Mouse (Mus musculus) spleen, postnatal 10 days (tissue): ENCODE data around the gene Agpat1.

Source experiments
- DNase-seq, 2 experiments: peaks; one replicate each; pipeline ENCODE4 v3.0.0; 2021 to 2022; ENCODE audit warnings: low spot score in 2 of 2

The Agpat1 gene

GRCm38 (mm10) chr17:34653746-34654285 is 49.8 kb downstream of the Agpat1 start:
- peak; percentile 50 to 76 for DNase-seq

GRCm38 (mm10) chr17:34654392-34654791 is 50.3 kb downstream of the Agpat1 start:
- no peak for DNase-seq

- DNase-seq = no peak
Measured at GRCm38 (mm10) chr17:34655160-34655559, 51.1 kb downstream of the Agpat1 start.

- no peak for DNase-seq
Measured at GRCm38 (mm10) chr17:34655581-34655991, 51.5 kb downstream of the Agpat1 start.

GRCm38 (mm10) chr17:34656666-34657065 is 52.6 kb downstream of the Agpat1 start:
- DNase-seq = no peak

- DNase-seq = no peak
Measured at GRCm38 (mm10) chr17:34657271-34657670, 53.2 kb downstream of the Agpat1 start.

GRCm38 (mm10) chr17:34658145-34658544 is 54.1 kb downstream of the Agpat1 start:
- no peak for DNase-seq

DNA sequence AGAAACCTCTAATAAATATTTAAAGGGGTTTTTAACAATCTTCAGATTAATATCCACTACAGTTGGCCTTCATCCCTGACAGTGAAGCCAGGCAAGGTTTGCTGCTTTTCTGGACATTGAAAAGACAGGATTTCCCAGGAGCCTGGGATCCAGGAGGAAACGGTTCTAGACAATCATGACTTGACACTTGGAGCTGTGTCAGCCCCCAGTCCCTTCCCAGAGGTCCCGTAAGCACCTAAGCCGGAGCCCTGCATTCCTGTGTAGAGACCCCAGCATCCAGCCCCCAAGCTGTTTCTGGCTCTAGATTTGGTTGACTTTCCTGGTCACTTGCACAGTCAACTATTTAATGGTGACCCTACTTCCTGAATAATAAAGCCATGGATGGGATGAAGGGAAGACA is 54.5 kb downstream of the Agpat1 start:
- DNase-seq = no peak

- DNase-seq = no peak
Measured at GRCm38 (mm10) chr17:34659181-34659896, 55.3 kb downstream of the Agpat1 start.

DNA sequence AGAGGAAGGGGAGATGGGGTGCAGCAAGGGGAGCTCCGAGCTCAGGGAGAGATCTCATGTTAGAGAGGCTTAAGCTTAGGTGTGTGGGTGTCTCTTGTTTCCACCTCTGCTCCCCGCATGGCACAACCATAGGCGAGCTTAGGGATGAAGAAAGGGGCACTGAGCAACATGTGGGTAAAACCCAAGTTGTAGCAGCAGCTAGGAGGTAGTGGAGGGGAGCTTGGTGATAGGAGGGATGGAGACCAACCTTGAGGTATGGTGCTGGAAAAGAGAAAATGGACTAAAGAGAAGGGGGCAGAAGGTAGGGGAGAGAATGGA is 55.8 kb downstream of the Agpat1 start:
- no peak for DNase-seq

GRCm38 (mm10) chr17:34660259-34660820 is 56.3 kb downstream of the Agpat1 start:
- DNase-seq = no peak

DNA sequence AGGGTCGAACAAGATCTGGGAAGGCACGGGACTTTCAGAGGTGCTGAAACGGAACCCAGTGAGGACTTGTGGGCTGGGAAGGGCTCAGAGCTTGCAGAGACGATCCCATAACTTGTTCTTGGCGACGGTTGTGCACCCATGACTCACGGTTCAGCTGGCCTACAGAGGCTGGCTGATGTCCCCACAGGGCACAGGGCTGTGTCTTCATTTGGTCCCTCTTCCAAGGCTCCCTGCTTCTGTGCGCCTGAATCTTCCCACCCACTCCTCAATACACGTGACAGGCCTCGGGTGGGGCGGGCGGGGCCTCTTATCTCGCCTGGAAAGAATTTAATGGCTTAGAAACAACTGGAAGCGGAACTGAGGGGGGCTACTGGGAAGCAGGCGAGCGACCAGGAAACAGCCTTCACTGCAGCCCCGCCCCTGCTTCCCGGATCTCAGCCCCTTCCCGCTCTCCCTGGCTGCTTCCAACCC is 57.1 kb downstream of the Agpat1 start:
- no peak for DNase-seq

- DNase-seq = no peak
Measured at GRCm38 (mm10) chr17:34662468-34662867, 58.4 kb downstream of the Agpat1 start.

GRCm38 (mm10) chr17:34662978-34663377 is 58.9 kb downstream of the Agpat1 start:
- no peak for DNase-seq
